Mouse (Mus musculus) kidney, adult 2 months (tissue): ENCODE results near the gene Stac. TPM values are rescaled to one million over a fixed set of nuclear protein-coding genes. Genes with fewer than 3 reads are reported as not detected.

Experiments used
- DNase-seq: peaks from one replicate; pipeline ENCODE4 v3.0.0; 2021
- H3K27ac ChIP-seq: fragments of 200-500 bp; 2 replicates; pipeline ENCODE4 v1.5.1; 2012; ENCODE audit warnings: low read depth, low read length, control low read depth, inconsistent platforms; ENCODE audit not compliant: insufficient read depth
- H3K27me3 ChIP-seq: fragments of 200-500 bp; replicated peaks from 2 replicates; pipeline ENCODE4 v1.6.1; 2012; ENCODE audit warnings: mild to moderate bottlenecking, moderate library complexity, low read length, inconsistent platforms; ENCODE audit not compliant: control insufficient read depth, insufficient read depth
- H3K36me3 ChIP-seq: fragments of 200-500 bp; 2 replicates; pipeline ENCODE4 v1.6.1; 2012; ENCODE audit warnings: mild to moderate bottlenecking, moderate library complexity, low read length, inconsistent platforms; ENCODE audit not compliant: control insufficient read depth, insufficient read depth
- H3K4me1 ChIP-seq: fragments of 200-500 bp; 2 replicates; pipeline ENCODE4 v1.6.1; 2011; ENCODE audit warnings: low read length; ENCODE audit not compliant: control insufficient read depth, insufficient read depth
- H3K4me3 ChIP-seq: fragments of 200-500 bp; 2 replicates; pipeline ENCODE4 v1.5.1; 2011; ENCODE audit warnings: mild to moderate bottlenecking, low read depth, low read length, control low read depth; ENCODE audit not compliant: insufficient read depth
- CTCF ChIP-seq: fragments of 200-500 bp; conservative IDR thresholded peaks from 2 replicates; pipeline ENCODE4 v1.5.1; 2011; ENCODE audit warnings: low read depth, mild to moderate bottlenecking, control low read depth, low read length, moderate library complexity, mixed read lengths; ENCODE audit not compliant: insufficient read depth, insufficient read length
- POLR2A ChIP-seq: fragments of 200-500 bp; IDR thresholded peaks from one replicate; pipeline ENCODE4 v1.6.1; 2011; ENCODE audit warnings: low read depth, low read length, control low read depth
- WGBS: fragments of 180-500 bp; shearing (Covaris S2); methylation state at CpG from one replicate; pipeline ENCODE4 v1.1.7; 2018; 5-methylcytosine and 5-hydroxymethylcytosine counted together
- polyA plus RNA-seq: library from polyadenylated mRNA; depleted of rRNA; stranded (reverse); fragments of >200 nt; gene quantifications from 2 replicates; pipeline ENCODE4 v1.2.3, GENCODE M21; 2012; rRNA removed

Gene Stac
- 0.39 and 0.77 TPM in 2 replicates for polyA plus RNA-seq

DNA sequence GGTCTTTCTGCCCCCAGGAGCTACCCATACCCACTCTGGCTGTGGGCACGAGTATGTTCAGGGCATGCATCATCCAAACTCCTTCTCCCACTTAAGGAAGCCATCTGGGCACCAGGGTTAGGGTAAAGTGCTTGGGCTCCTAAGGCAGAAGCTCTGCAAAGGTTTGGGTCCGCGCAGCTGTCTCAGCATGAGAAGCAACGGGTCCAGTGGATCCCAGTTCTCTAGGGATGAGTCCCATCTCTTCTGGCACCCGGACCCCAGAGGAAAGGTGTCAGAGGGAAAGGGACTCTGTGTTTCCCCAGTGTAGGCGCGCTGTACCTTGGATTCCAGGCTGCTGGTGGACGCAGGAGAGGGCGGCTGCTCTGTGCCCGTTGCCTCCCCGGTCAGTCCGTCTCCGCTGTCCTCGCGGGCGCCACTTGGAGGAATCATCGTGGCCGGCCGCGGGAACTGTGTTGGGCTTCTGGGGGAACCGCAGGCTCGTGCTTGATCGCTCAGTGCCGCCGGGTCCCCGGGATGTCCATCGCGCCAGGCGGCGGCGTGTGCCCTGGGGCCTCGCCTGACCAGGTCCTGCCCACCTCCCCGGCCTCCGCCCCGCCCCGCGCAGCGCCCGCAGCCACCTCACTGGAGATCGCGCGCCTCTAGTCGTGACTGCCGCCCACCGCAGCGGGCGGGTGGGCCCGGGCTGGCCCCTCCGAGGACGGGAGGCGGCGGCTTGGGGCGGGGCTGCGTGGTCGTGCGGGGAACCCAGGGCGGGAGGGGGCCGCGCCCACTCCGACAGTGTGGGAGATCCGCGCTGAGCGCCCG lies at the start of gene Stac:
Gene Stac (minus strand): TSS at position 669 of the 804 bp plus-strand sequence.
- 3% methylated on average over 59 of the region's 64 CpGs for WGBS
- no peak within 1 kb of the TSS; the same call in 1 of the 2 replicates for H3K4me3 ChIP-seq
- H3K4me1 ChIP-seq: no peaks in the 10 kb centered on the region
- TF ChIP-seq CTCF (no peak), POLR2A (no peak)
- H3K27me3 ChIP-seq: 0 out of 2 replicates have a peak, but pooled peaks cover 1% of the 10 kb centered on the region
- H3K27ac ChIP-seq: no peak within 1 kb of the TSS
- no peaks in the 10 kb centered on the region for H3K36me3 ChIP-seq
- no peak for DNase-seq

DNA sequence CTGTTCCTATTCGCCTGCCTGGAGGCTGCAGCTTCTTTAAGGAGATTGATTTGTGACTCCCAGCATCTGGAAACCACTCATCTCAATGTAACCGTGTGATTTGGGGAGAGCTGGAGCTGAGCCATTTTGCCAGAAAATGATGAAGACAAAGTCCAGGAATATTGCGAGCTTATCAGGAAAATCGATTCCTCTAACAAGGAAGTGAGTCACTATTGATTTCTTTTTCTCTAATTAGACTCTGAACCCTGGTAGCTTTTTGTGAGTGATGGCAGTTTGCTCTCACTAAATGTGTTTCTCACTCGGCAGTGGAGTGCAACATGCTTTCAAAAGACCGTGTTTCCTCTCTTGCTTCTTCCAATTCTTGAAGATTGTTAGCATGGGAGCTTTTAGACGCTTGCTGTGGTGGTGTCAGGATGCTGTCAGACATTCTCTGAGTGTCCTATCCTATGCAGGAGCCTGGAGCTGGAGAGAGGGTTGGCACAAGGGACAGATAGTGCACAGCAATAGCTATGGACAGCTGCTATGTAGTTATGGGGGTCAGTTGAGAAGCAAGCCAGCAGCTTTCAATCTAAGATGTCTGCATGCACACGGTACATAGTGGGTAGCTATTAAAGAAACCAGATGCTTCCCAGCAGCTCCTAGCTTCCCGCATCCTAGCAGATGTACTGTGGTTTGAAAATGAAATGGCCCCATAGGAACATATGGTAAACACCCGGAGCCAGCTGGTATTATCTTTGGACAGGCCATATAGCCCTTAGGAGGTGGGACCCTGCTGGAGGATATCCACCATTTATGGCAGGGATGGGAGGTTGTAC lies 49.5 kb upstream of the Stac start:
- no peak overlapping the region for H3K27ac ChIP-seq
- no peaks in the 10 kb centered on the region for H3K4me1 ChIP-seq
- no peak for TF ChIP-seq CTCF
- TF ChIP-seq POLR2A: no peak
- WGBS: 68% methylated on average over 10 of the region's 10 CpGs
- no peaks in the 10 kb centered on the region for H3K36me3 ChIP-seq
- no peak overlapping the region for H3K4me3 ChIP-seq
- H3K27me3 ChIP-seq: no peaks in the 10 kb centered on the region
- no peak for DNase-seq

DNA sequence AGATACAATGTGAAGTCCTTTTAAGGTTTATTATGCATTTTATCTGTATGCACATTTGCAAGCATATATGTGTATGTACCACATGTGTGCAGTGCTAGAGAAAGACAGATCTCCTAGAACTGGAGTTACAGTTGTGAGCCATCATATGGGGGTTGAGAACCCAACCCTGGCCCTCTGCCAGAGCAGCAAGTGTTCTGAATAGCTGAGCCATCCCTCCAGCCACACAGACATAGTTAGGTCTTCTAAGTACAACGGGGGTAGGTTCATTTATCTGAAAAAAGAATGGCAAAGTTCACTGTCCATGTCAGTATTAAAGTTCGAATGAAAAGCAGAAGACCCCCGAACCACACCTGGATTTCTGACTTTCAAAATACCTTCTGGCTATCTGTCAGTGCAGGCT lies 48.9 kb upstream of the Stac start:
- no peak overlapping the region for H3K27ac ChIP-seq
- no peak for DNase-seq
- no peaks in the 10 kb centered on the region for H3K4me1 ChIP-seq
- no peak overlapping the region for H3K4me3 ChIP-seq
- WGBS: 61% methylated on average over 3 of the region's 3 CpGs
- H3K27me3 ChIP-seq: no peaks in the 10 kb centered on the region
- no peaks in the 10 kb centered on the region for H3K36me3 ChIP-seq
- TF ChIP-seq POLR2A (no peak), CTCF (no peak)

DNA sequence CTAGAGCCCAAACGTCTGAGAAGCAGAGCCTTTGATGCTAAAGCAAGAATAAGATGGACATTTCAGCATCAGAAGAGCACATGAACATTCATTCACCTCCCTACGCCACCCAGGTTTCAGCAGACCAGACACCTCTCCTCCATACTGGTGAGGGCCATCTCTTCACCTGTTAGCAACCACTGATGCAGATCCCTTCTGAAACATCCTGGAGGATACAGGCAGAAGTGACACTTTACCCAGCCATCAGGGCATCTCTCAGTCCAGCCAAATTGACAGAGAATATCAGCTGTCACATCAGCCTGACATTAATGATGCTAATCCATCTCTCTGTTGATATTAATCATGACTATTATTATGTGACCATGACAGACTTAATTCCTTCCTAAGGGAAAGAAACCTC lies 47.6 kb upstream of the Stac start:
- Histone ChIP-seq H3K4me1 (no peaks in the 10 kb centered on the region), H3K4me3 (no peak overlapping the region), H3K27me3 (no peaks in the 10 kb centered on the region), H3K36me3 (no peaks in the 10 kb centered on the region), H3K27ac (no peak overlapping the region)
- TF ChIP-seq CTCF (no peak), POLR2A (no peak)
- DNase-seq: no peak
- 78% methylated on average over 2 of the region's 2 CpGs for WGBS

DNA sequence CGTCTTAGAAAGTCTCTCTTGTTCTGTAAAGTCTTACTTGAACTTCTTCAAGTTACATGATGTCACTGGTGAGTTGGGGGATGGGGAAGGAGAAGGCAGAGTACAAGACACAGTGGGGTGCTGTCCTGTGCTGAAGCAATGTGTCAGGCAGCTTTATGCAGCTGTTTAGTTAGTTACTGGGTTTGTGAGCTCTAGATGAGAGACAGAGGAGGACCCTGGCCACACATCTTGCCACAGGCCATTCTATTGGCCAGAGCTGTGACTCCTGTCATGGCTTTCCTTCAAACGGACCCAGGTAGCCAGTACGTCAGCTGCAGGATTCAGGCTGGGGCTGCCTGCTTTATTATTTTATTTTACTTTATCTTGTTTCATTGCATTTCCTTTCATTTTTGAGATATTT lies 45.8 kb upstream of the Stac start:
- Histone ChIP-seq H3K36me3 (no peaks in the 10 kb centered on the region), H3K27ac (no peak overlapping the region), H3K4me1 (no peaks in the 10 kb centered on the region), H3K4me3 (no peak overlapping the region), H3K27me3 (no peaks in the 10 kb centered on the region)
- no peak for DNase-seq
- TF ChIP-seq POLR2A: no peak
- no peak for TF ChIP-seq CTCF
- WGBS: 80% methylated on average over 3 of the region's 3 CpGs

DNA sequence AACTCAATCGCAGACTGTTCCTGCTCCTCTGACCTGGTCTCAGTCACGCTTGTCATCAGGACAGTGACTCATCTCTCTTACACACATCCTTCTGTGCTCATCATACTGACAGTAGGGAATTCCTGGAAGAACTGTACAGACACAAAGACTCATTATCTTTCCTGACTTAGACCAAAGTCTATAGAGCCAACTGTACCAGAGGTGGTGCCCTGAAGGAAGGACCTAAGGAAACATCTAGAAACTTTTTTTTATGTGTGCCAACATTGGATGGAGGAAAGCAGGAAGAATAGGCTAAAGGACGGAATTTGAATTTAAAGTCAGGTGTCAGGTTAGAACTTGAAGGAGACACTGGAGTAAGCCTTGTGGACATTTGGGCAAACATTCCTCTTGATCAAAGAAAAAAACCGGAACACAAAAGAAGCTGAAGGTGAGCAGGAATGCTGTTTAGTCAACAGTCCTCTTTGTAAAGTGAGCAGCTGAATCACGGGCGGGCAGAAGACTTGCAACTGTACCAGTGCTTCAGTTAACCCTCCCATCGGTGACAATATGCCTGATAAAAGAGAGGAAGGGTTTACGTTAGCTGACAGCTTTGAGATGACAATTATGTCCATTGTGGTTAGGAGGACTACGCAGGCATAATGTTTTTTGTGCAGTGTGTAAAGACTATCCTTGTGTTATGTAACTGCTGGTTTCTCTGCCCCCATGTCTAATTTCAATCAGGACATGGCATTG lies 42.0 kb upstream of the Stac start:
- no peak for DNase-seq
- WGBS: 70% methylated on average over 9 of the region's 9 CpGs
- H3K4me1 ChIP-seq: no peaks in the 10 kb centered on the region
- H3K4me3 ChIP-seq: no peak overlapping the region
- no peaks in the 10 kb centered on the region for H3K27me3 ChIP-seq
- no peaks in the 10 kb centered on the region for H3K36me3 ChIP-seq
- H3K27ac ChIP-seq: no peak overlapping the region
- TF ChIP-seq CTCF: no peak
- TF ChIP-seq POLR2A: no peak
